12 mouse cellular contexts compared by ENCODE assay signal in genomic region chr10:84467555-84468164, GRCm38 (mm10). TPM values are rescaled to one million over a fixed set of nuclear protein-coding genes. Genes with fewer than 3 reads are reported as not detected.
DNase-seq lines count a peak whose midpoint lies in the region; ATAC-seq and TF ChIP-seq lines count a peak whose summit lies in the region.
"Had no signal": no experiment of that assay in that cellular context is flagged by ENCODE, and none has a peak within 500 bp of the region (broad histone marks: within the 10 kb centered on the region; RNA-seq: fewer than 3 reads in every experiment).

No protein-coding gene starts in this region.

- peak; percentile 34 to 72 for DNase-seq in layer of hippocampus, adult 18-20 months (ENCODE audit: low spot score in 2 of 2)
- no peak for DNase-seq in layer of hippocampus, postnatal 25 days (ENCODE audit: extremely low spot score in 1 of 2, low spot score in 1 of 2)
- DNase-seq in brain, embryonic 14.5 days (ENCODE audit: low read depth), result peak; percentile 40
- peak; percentile 77 for DNase-seq in cerebellum, adult 9-10 months
- DNase-seq in layer of hippocampus, adult 2 months (ENCODE audit: low spot score in 2 of 2), result peak; percentile 27 to 38
- DNase-seq in adrenal gland, adult 8-10 months, result no peak
- DNase-seq: gastrocnemius, postnatal 14 days; liver, postnatal 0 days; thymus, adult 18-20 months had no signal

- TF ChIP-seq POLR2A in brain, embryonic 14.5 days (IDR thresholded peaks at IDR 0.05; ENCODE audit: borderline replicate concordance, extremely low read depth, insufficient read depth, insufficient read length, poor library complexity, severe bottlenecking), result no peak

- TF ChIP-seq CTCF in brain, embryonic 14.5 days (IDR thresholded peaks at IDR 0.05; ENCODE audit: borderline replicate concordance, extremely low read depth, insufficient read depth, insufficient read length), result no peak
- TF ChIP-seq CTCF in layer of hippocampus, adult 2 months (conservative IDR thresholded peaks at IDR 0.05), result no peak

- no peak overlapping the region for H3K4me3 ChIP-seq in layer of hippocampus, adult 2 months
- H3K4me3 ChIP-seq: midbrain, embryonic 15.5 days had no signal

- no peak for ATAC-seq in erythroblast, adult 5-6 weeks (replicated peaks; ENCODE audit: low FRiP score, poor library complexity, severe bottlenecking)
- ATAC-seq: intestine, embryonic 16.5 days; liver, postnatal 0 days; midbrain, embryonic 15.5 days had no signal

- H3K27ac ChIP-seq in layer of hippocampus, adult 2 months, result peak overlapping the region; percentile 57; the same call in 1 of the 2 replicates
- H3K27ac ChIP-seq: midbrain, embryonic 15.5 days had no signal

RNA-seq across cellular contexts. Expression of gene Nuak1, which starts 27.3 kb away (rescaled TPM):
- total RNA-seq in layer of hippocampus, adult 18-20 months (2021), result 10 to 100 TPM; 62.7 to 66.4 TPM
- total RNA-seq in layer of hippocampus, postnatal 25 days (2021), result 10 to 100 TPM; 50.0 to 53.4 TPM
- 52.9 and 54.8 TPM in 2 replicates for polyA plus RNA-seq in brain, embryonic 14.5 days (2012; rRNA removed)
- 10 to 100 TPM; 47.9 to 51.4 TPM for total RNA-seq in layer of hippocampus, adult 2 months (2021)
- total RNA-seq in adrenal gland, adult 8-10 months (2022), result 10 to 100 TPM; 10.1 to 13.6 (median 12.1) TPM
- not detected in 2 replicates for total RNA-seq in erythroblast, adult 5-6 weeks (2015; ENCODE audit: low replicate concordance)
- total RNA-seq in erythroblast, adult 5-6 weeks (2017; ENCODE audit: low replicate concordance), result 0.85 TPM in 1 of 2 replicates, not detected in the other

Comparison
In these comparisons a context has a peak if more than half of its experiments do, and no peak if none do; other contexts are left out.
1. DNase-seq: peak in layer of hippocampus, adult 18-20 months (2 of 2), brain, embryonic 14.5 days (single experiment), cerebellum, adult 9-10 months (single experiment) and layer of hippocampus, adult 2 months (2 of 2); none in layer of hippocampus, postnatal 25 days (0 of 2) and adrenal gland, adult 8-10 months (single experiment).
2. RNA of gene Nuak1, which starts 27.3 kb away (total RNA-seq): 62.7 to 66.4 TPM in layer of hippocampus, adult 18-20 months, 50.0 to 53.4 TPM in layer of hippocampus, postnatal 25 days, 47.9 to 51.4 TPM in layer of hippocampus, adult 2 months and 10.1 to 13.6 TPM in adrenal gland, adult 8-10 months; 0.85 TPM in erythroblast, adult 5-6 weeks; every median in the first group is over 4 times any median in the second.